ENCODE assay signal across 26 mouse cellular contexts in genomic region chr10:98637759-98638611, GRCm38 (mm10).
DNase-seq lines count a peak whose midpoint lies in the region; ATAC-seq and TF ChIP-seq lines count a peak whose summit lies in the region.
"Had no signal": no experiment of that assay in that cellular context is flagged by ENCODE, and none has a peak within 500 bp of the region (broad histone marks: within the 10 kb centered on the region; RNA-seq: fewer than 3 reads in every experiment).

No protein-coding gene starts in this region.

- WGBS in kidney, embryonic 14.5 days: 79% methylated on average over 14 of the region's 14 CpGs
- 59% methylated on average over 14 of the region's 14 CpGs for WGBS in lung, embryonic 16.5 days
- 56% methylated on average over 14 of the region's 14 CpGs for WGBS in olfactory bulb, adult 2 months
- 79% methylated on average over 14 of the region's 14 CpGs for WGBS in intestine, embryonic 16.5 days

- TF ChIP-seq POLR2A in olfactory bulb, adult 2 months (IDR thresholded peaks at IDR 0.05; ENCODE audit: insufficient read depth, low read depth, low read length): no peak

- no peak overlapping the region for H3K4me3 ChIP-seq in kidney, embryonic 14.5 days (ENCODE audit: low read length)
- H3K4me3 ChIP-seq in lung, embryonic 16.5 days (ENCODE audit: low read length): no peak overlapping the region
- H3K4me3 ChIP-seq in olfactory bulb, adult 2 months (ENCODE audit: insufficient read depth, low read depth, low read length): no peak overlapping the region
- no peak overlapping the region for H3K4me3 ChIP-seq in intestine, embryonic 16.5 days (ENCODE audit: low read length)
- H3K4me3 ChIP-seq: gastrocnemius, adult 2 months; hindbrain, embryonic 12.5 days; intestine, embryonic 15.5 days; limb, embryonic 13.5 days had no signal

- TF ChIP-seq CTCF in olfactory bulb, adult 2 months (IDR thresholded peaks at IDR 0.05; ENCODE audit: insufficient read depth, low read depth, low read length): no peak

- H3K27me3 ChIP-seq in kidney, embryonic 14.5 days (ENCODE audit: control insufficient read depth, insufficient read depth, low read length): no peaks in the 10 kb centered on the region
- no peaks in the 10 kb centered on the region for H3K27me3 ChIP-seq in lung, embryonic 16.5 days (ENCODE audit: control insufficient read depth, insufficient read depth, low read depth, low read length)
- H3K27me3 ChIP-seq in intestine, embryonic 16.5 days (replicated peaks; ENCODE audit: control insufficient read depth, insufficient read depth, low read length): no peaks in the 10 kb centered on the region
- H3K27me3 ChIP-seq: CH12.LX; hindbrain, embryonic 12.5 days; intestine, embryonic 15.5 days; limb, embryonic 13.5 days had no signal

- DNase-seq in adrenal gland, postnatal 10 days: peak; percentile 12
- DNase-seq in adrenal gland, postnatal 4 days (ENCODE audit: low spot score in 2 of 2): no peak
- DNase-seq in kidney, adult 9 months: peak; percentile 4
- no peak for DNase-seq in lung, postnatal 4 days
- DNase-seq: cerebellum, adult 8-10 months; gastrocnemius, adult 2 months; gastrocnemius, postnatal 36 days; heart, adult 18-20 months; heart, postnatal 36 days; liver, postnatal 0 days; midbrain, embryonic 14.5 days; right cerebral cortex, adult 18-20 months; spleen, adult 18-20 months; thymus, postnatal 14 days had no signal

- no peak for ATAC-seq in kidney, embryonic 14.5 days (ENCODE audit: low FRiP score, low TSS enrichment)
- 0 out of 2 replicates have a peak, but pooled peaks have one; percentile 20 for ATAC-seq in lung, embryonic 16.5 days (ENCODE audit: low read depth)
- no peak for ATAC-seq in intestine, embryonic 16.5 days
- ATAC-seq: forebrain, embryonic 14.5 days; hindbrain, postnatal 0 days; intestine, embryonic 15.5 days; liver, postnatal 0 days had no signal

- no peaks in the 10 kb centered on the region for H3K9me3 ChIP-seq in kidney, embryonic 14.5 days (ENCODE audit: control insufficient read depth, low read length)
- H3K9me3 ChIP-seq in lung, embryonic 16.5 days (ENCODE audit: control insufficient read depth, low read length): no peaks in the 10 kb centered on the region
- H3K9me3 ChIP-seq in intestine, embryonic 16.5 days (ENCODE audit: control insufficient read depth, low read length): no peaks in the 10 kb centered on the region
- H3K9me3 ChIP-seq: hindbrain, embryonic 12.5 days; intestine, embryonic 15.5 days; limb, embryonic 13.5 days had no signal

- no peak overlapping the region for H3K27ac ChIP-seq in kidney, embryonic 14.5 days (ENCODE audit: low read depth, low read length)
- no peak overlapping the region for H3K27ac ChIP-seq in lung, embryonic 16.5 days (ENCODE audit: low read length)
- H3K27ac ChIP-seq in olfactory bulb, adult 2 months (ENCODE audit: insufficient read depth, low read depth, low read length): peak overlapping the region; percentile 45
- no peak overlapping the region for H3K27ac ChIP-seq in intestine, embryonic 16.5 days (ENCODE audit: low read length)
- H3K27ac ChIP-seq: gastrocnemius, adult 2 months; hindbrain, embryonic 12.5 days; hindbrain, postnatal 0 days; intestine, embryonic 15.5 days; limb, embryonic 13.5 days had no signal

- no peak overlapping the region for H3K9ac ChIP-seq in kidney, embryonic 14.5 days (ENCODE audit: low read depth, low read length)
- no peak overlapping the region for H3K9ac ChIP-seq in lung, embryonic 16.5 days (ENCODE audit: low read length)
- H3K9ac ChIP-seq in intestine, embryonic 16.5 days (ENCODE audit: low read depth, low read length): no peak overlapping the region
- H3K9ac ChIP-seq: hindbrain, embryonic 12.5 days; intestine, embryonic 15.5 days; limb, embryonic 13.5 days; liver, postnatal 0 days had no signal

- no peaks in the 10 kb centered on the region for H3K4me1 ChIP-seq in kidney, embryonic 14.5 days (ENCODE audit: control insufficient read depth, insufficient read depth, low read length)
- H3K4me1 ChIP-seq in lung, embryonic 16.5 days (replicated peaks; ENCODE audit: control insufficient read depth, insufficient read depth, low read length): peaks cover 3% of the 10 kb centered on the region; the same call in 1 of the 2 replicates
- no peaks in the 10 kb centered on the region for H3K4me1 ChIP-seq in olfactory bulb, adult 2 months (ENCODE audit: control insufficient read depth, insufficient read depth, low read length)
- H3K4me1 ChIP-seq in intestine, embryonic 16.5 days (ENCODE audit: control insufficient read depth, insufficient read depth, low read length): no peaks in the 10 kb centered on the region
- H3K4me1 ChIP-seq: hindbrain, embryonic 12.5 days; intestine, embryonic 15.5 days; limb, embryonic 13.5 days had no signal

- H3K4me2 ChIP-seq in kidney, embryonic 14.5 days (replicated peaks; ENCODE audit: low read depth, low read length): no peak overlapping the region
- no peak overlapping the region for H3K4me2 ChIP-seq in lung, embryonic 16.5 days (ENCODE audit: low read depth, low read length)
- H3K4me2 ChIP-seq in intestine, embryonic 16.5 days (ENCODE audit: low read depth, low read length): no peak overlapping the region
- H3K4me2 ChIP-seq: heart, embryonic 11.5 days; hindbrain, embryonic 12.5 days; intestine, embryonic 15.5 days; limb, embryonic 13.5 days; liver, embryonic 11.5 days had no signal

- H3K36me3 ChIP-seq in kidney, embryonic 14.5 days (ENCODE audit: control insufficient read depth, insufficient read depth, low read length): no peaks in the 10 kb centered on the region
- H3K36me3 ChIP-seq in lung, embryonic 16.5 days (ENCODE audit: control insufficient read depth, insufficient read depth, low read length): no peaks in the 10 kb centered on the region
- H3K36me3 ChIP-seq in intestine, embryonic 16.5 days (ENCODE audit: control insufficient read depth, insufficient read depth, low read length): no peaks in the 10 kb centered on the region
- H3K36me3 ChIP-seq: hindbrain, embryonic 12.5 days; intestine, embryonic 15.5 days; limb, embryonic 13.5 days had no signal

Comparison
In these comparisons a context has a peak if more than half of its experiments do, and no peak if none do; other contexts are left out.
1. DNase-seq: peak in adrenal gland, postnatal 10 days (single experiment) and kidney, adult 9 months (single experiment); none in adrenal gland, postnatal 4 days (0 of 2) and lung, postnatal 4 days (0 of 2).